7 mouse cellular contexts compared by ENCODE assay signal in genomic region chr5:32138446-32139195, GRCm38 (mm10). TPM values are rescaled to one million over a fixed set of nuclear protein-coding genes. Genes with fewer than 3 reads are reported as not detected.
DNase-seq lines count a peak whose midpoint lies in the region; ATAC-seq and TF ChIP-seq lines count a peak whose summit lies in the region.

No protein-coding gene starts in this region.

- H3K9ac ChIP-seq in heart, postnatal 0 days (replicated peaks; ENCODE audit: low read depth, low read length), result peak overlapping the region; percentile 85
- no peak overlapping the region for H3K9ac ChIP-seq in liver, embryonic 12.5 days
- no peak overlapping the region for H3K9ac ChIP-seq in midbrain, embryonic 14.5 days (replicated peaks; ENCODE audit: low read length)

- H3K4me1 ChIP-seq in bone marrow macrophage, adult 2 months (ENCODE audit: control insufficient read depth, insufficient read depth, low read length), result peaks cover 25% of the 10 kb centered on the region
- H3K4me1 ChIP-seq in heart, postnatal 0 days (ENCODE audit: control insufficient read depth, insufficient read depth), result peaks cover 30% of the 10 kb centered on the region
- peaks cover 17% of the 10 kb centered on the region for H3K4me1 ChIP-seq in liver, embryonic 12.5 days
- H3K4me1 ChIP-seq in small intestine, adult 2 months (ENCODE audit: control insufficient read depth, insufficient read depth, insufficient read length, low read length), result peaks cover 6% of the 10 kb centered on the region; the same call in 1 of the 2 replicates
- peaks cover 6% of the 10 kb centered on the region; the same call in 1 of the 2 replicates for H3K4me1 ChIP-seq in midbrain, embryonic 14.5 days (ENCODE audit: control insufficient read depth, insufficient read depth, low read length)

- H3K4me2 ChIP-seq in heart, postnatal 0 days (ENCODE audit: low read depth, low read length), result peak overlapping the region; percentile 85
- H3K4me2 ChIP-seq in liver, embryonic 12.5 days, result peak overlapping the region; percentile 78
- H3K4me2 ChIP-seq in midbrain, embryonic 14.5 days (ENCODE audit: low read length), result no peak overlapping the region

- no peaks in the 10 kb centered on the region for H3K9me3 ChIP-seq in heart, postnatal 0 days (replicated peaks; ENCODE audit: control insufficient read depth, low read length)
- no peaks in the 10 kb centered on the region for H3K9me3 ChIP-seq in liver, embryonic 12.5 days (replicated peaks)
- no peaks in the 10 kb centered on the region for H3K9me3 ChIP-seq in midbrain, embryonic 14.5 days (ENCODE audit: control insufficient read depth, low read length)

- ATAC-seq in heart, postnatal 0 days (ENCODE audit: insufficient read depth, low read depth), result no peak
- ATAC-seq in liver, embryonic 12.5 days, result no peak
- ATAC-seq in midbrain, embryonic 14.5 days (ENCODE audit: low FRiP score, low TSS enrichment), result no peak

- WGBS in heart, postnatal 0 days, result 33% methylated on average over 10 of the region's 10 CpGs
- 44% methylated on average over 10 of the region's 10 CpGs for WGBS in liver, embryonic 12.5 days (ENCODE audit: insufficient replicate concordance)
- WGBS in small intestine, adult 2 months, result 9% methylated on average over 10 of the region's 10 CpGs
- WGBS in midbrain, embryonic 14.5 days, result 70% methylated on average over 10 of the region's 10 CpGs

- H3K27me3 ChIP-seq in heart, postnatal 0 days (ENCODE audit: control insufficient read depth, insufficient read depth, low read length), result no peaks in the 10 kb centered on the region
- peaks cover 56% of the 10 kb centered on the region for H3K27me3 ChIP-seq in liver, embryonic 12.5 days (replicated peaks)
- no peaks in the 10 kb centered on the region for H3K27me3 ChIP-seq in small intestine, adult 2 months (ENCODE audit: control insufficient read depth, insufficient read depth, low read length)
- H3K27me3 ChIP-seq in midbrain, embryonic 14.5 days (ENCODE audit: control insufficient read depth, insufficient read depth, low read length), result peaks cover 48% of the 10 kb centered on the region

- H3K36me3 ChIP-seq in heart, postnatal 0 days (replicated peaks; ENCODE audit: control insufficient read depth, insufficient read depth, low read length), result no peaks in the 10 kb centered on the region
- H3K36me3 ChIP-seq in liver, embryonic 12.5 days, result no peaks in the 10 kb centered on the region
- H3K36me3 ChIP-seq in small intestine, adult 2 months (ENCODE audit: control insufficient read depth, insufficient read depth, low read length), result peaks cover 25% of the 10 kb centered on the region
- no peaks in the 10 kb centered on the region for H3K36me3 ChIP-seq in midbrain, embryonic 14.5 days (ENCODE audit: control insufficient read depth, insufficient read depth, low read length)

- TF ChIP-seq POLR2A in bone marrow macrophage, adult 2 months (IDR thresholded peaks at IDR 0.05; ENCODE audit: borderline replicate concordance, low read depth, low read length), result no peak
- TF ChIP-seq POLR2A in small intestine, adult 2 months (IDR thresholded peaks at IDR 0.05; ENCODE audit: low read depth, low read length), result no peak; the same call in 1 of the 2 replicates

- no peak; the same call in 1 of the 2 replicates for TF ChIP-seq EP300 in heart, postnatal 0 days (IDR thresholded peaks at IDR 0.05; ENCODE audit: low read depth)

- H3K27ac ChIP-seq in bone marrow macrophage, adult 2 months (ENCODE audit: insufficient read depth, low read depth, low read length), result peak overlapping the region; percentile 56
- H3K27ac ChIP-seq in heart, postnatal 0 days (ENCODE audit: low read depth), result peak overlapping the region; percentile 98
- peak overlapping the region; percentile 41; the same call in 1 of the 2 replicates for H3K27ac ChIP-seq in liver, embryonic 12.5 days
- H3K27ac ChIP-seq in small intestine, adult 2 months (ENCODE audit: insufficient read depth, low read depth, low read length), result peak overlapping the region; percentile 99
- no peak overlapping the region for H3K27ac ChIP-seq in midbrain, embryonic 14.5 days (replicated peaks; ENCODE audit: low read depth, low read length)

- no peak for TF ChIP-seq CTCF in bone marrow macrophage, adult 2 months (IDR thresholded peaks at IDR 0.05; ENCODE audit: low read depth, low read length)
- TF ChIP-seq CTCF in heart, postnatal 0 days (IDR thresholded peaks at IDR 0.05; ENCODE audit: low read depth), result no peak
- no peak for TF ChIP-seq CTCF in small intestine, adult 2 months (IDR thresholded peaks at IDR 0.05; ENCODE audit: extremely low read depth, insufficient read length, insufficient replicate concordance, low read depth, low read length)

- DNase-seq in Muller cell, postnatal 12 days (ENCODE audit: inconsistent ontology term), result peak; percentile 52
- DNase-seq in heart, postnatal 0 days (ENCODE audit: low spot score), result no peak
- DNase-seq in midbrain, embryonic 14.5 days, result no peak
- DNase-seq in urinary bladder, postnatal 4 days (ENCODE audit: low spot score in 2 of 2), result no peak

- H3K4me3 ChIP-seq in bone marrow macrophage, adult 2 months (ENCODE audit: insufficient read depth, low read length), result peak overlapping the region; percentile 25
- H3K4me3 ChIP-seq in heart, postnatal 0 days (ENCODE audit: low read depth, low read length), result peak overlapping the region; percentile 89
- H3K4me3 ChIP-seq in liver, embryonic 12.5 days, result peak overlapping the region; percentile 63; the same call in 1 of the 2 replicates
- peak overlapping the region; percentile 76 for H3K4me3 ChIP-seq in small intestine, adult 2 months (ENCODE audit: low read depth, low read length)
- H3K4me3 ChIP-seq in midbrain, embryonic 14.5 days (replicated peaks; ENCODE audit: low read depth, low read length), result no peak overlapping the region

RNA-seq across cellular contexts. Expression of gene Fosl2, which starts 3.0 kb away (rescaled TPM):
- 17.2 and 18.7 TPM in 2 replicates for polyA plus RNA-seq in bone marrow macrophage, adult 2 months (2012; ENCODE audit: insufficient read depth, insufficient read length, missing spikeins)
- total RNA-seq in heart, postnatal 0 days (2014; rRNA removed; ENCODE audit: low replicate concordance), result 15.7 and 18.6 TPM in 2 replicates
- polyA plus RNA-seq in heart, postnatal 0 days (2015; fragmentation: Nextera tagmentation; extraction: Ambion mirVana), result 1.4 and 1.5 TPM in 2 replicates
- 0.73 and 0.84 TPM in 2 replicates for polyA plus RNA-seq in liver, embryonic 12.5 days (2016; fragmentation: Nextera tagmentation; extraction: Ambion mirVana)
- polyA plus RNA-seq in small intestine, adult 2 months (2012; rRNA removed), result 34.9 and 116 TPM in 2 replicates
- 0.28 and 0.36 TPM in 2 replicates for polyA plus RNA-seq in midbrain, embryonic 14.5 days (2014; fragmentation: Nextera tagmentation; extraction: Ambion mirVana)
